Mouse (Mus musculus) neural tube, embryonic 15.5 days (tissue): ENCODE measurements around the gene Cables2. TPM values are rescaled to one million over a fixed set of nuclear protein-coding genes. Genes with fewer than 3 reads are reported as not detected.

Source experiments
- ATAC-seq: fragments of 200-750 bp; cut with Nextera tagmentation; 2 replicates; pipeline ENCODE4 v1.8.0; 2017; ENCODE audit warnings: mild to moderate bottlenecking, moderate TSS enrichment, moderate library complexity; ENCODE audit not compliant: low FRiP score
- H3K27ac ChIP-seq: fragments of 300-500 bp; sonication (generic); replicated peaks from 2 replicates; pipeline ENCODE4 v1.5.1; 2015; ENCODE audit warnings: mild to moderate bottlenecking, inconsistent platforms
- H3K27me3 ChIP-seq: fragments of 300-500 bp; sonication (generic); replicated peaks from 2 replicates; pipeline ENCODE4 v1.6.1; 2015; ENCODE audit warnings: inconsistent platforms
- H3K36me3 ChIP-seq: fragments of 300-500 bp; sonication (generic); 2 replicates; pipeline ENCODE4 v1.6.1; 2015; ENCODE audit warnings: inconsistent platforms
- H3K4me1 ChIP-seq: fragments of 300-500 bp; sonication (generic); 2 replicates; pipeline ENCODE4 v1.6.1; 2015; ENCODE audit warnings: inconsistent platforms
- H3K4me2 ChIP-seq: fragments of 300-500 bp; sonication (generic); 2 replicates; pipeline ENCODE4 v1.6.1; 2015; ENCODE audit warnings: inconsistent platforms, mild to moderate bottlenecking, moderate library complexity
- H3K4me3 ChIP-seq: fragments of 300-500 bp; sonication (generic); replicated peaks from 2 replicates; pipeline ENCODE4 v1.5.1; 2015; ENCODE audit warnings: mild to moderate bottlenecking, inconsistent platforms
- H3K9ac ChIP-seq: fragments of 300-500 bp; sonication (generic); replicated peaks from 2 replicates; pipeline ENCODE4 v1.6.1; 2015; ENCODE audit warnings: mild to moderate bottlenecking, inconsistent platforms
- H3K9me3 ChIP-seq: fragments of 300-500 bp; sonication (generic); replicated peaks from 2 replicates; pipeline ENCODE4 v1.6.1; 2016; ENCODE audit warnings: inconsistent platforms
- WGBS: fragments of 180-500 bp; shearing (Covaris S2); methylation state at CpG from one replicate; pipeline ENCODE4 v1.1.7; 2015; ENCODE audit warnings: mixed read lengths; 5-methylcytosine and 5-hydroxymethylcytosine counted together
- polyA plus RNA-seq: library from polyadenylated mRNA; unstranded; fragments of >200 nt; fragmentation: Nextera tagmentation; extraction: Ambion mirVana; gene quantifications from 2 replicates; pipeline ENCODE4 v1.2.1, GENCODE M21; 2015

The Cables2 gene
- polyA plus RNA-seq, 1 experiment from 2014 or later, result 25.6 TPM

DNA sequence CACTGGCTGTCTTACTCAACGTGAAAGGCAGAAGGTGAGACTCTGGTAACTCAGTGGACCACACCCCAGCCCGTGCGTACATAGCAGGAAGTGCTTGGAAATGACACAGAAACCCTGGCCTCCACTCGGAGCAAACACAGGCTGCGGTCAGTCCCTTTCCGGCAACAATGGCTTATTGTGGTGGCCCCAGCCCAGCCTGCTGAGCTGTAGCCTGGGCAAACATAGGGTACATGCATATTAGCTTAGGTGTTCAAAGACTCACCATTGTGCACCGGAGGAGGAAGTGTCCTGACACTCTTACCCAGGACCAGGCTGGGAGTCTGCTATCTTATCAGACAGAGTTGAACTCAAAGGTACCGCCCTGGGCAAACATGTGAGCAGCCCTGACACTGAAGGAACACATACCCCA lies 3.6 kb upstream of the Cables2 start:
- H3K4me1 ChIP-seq, result peaks cover 19% of the 10 kb centered on the region
- no peaks in the 10 kb centered on the region for H3K9me3 ChIP-seq
- H3K36me3 ChIP-seq, result no peaks in the 10 kb centered on the region
- no peak overlapping the region for H3K27ac ChIP-seq
- H3K27me3 ChIP-seq, result peaks cover 7% of the 10 kb centered on the region; the same call in 1 of the 2 replicates
- H3K4me3 ChIP-seq, result no peak overlapping the region
- no peak overlapping the region for H3K9ac ChIP-seq
- 74% methylated on average over 8 of the region's 8 CpGs for WGBS
- no peak overlapping the region for H3K4me2 ChIP-seq
- no peak for ATAC-seq

DNA sequence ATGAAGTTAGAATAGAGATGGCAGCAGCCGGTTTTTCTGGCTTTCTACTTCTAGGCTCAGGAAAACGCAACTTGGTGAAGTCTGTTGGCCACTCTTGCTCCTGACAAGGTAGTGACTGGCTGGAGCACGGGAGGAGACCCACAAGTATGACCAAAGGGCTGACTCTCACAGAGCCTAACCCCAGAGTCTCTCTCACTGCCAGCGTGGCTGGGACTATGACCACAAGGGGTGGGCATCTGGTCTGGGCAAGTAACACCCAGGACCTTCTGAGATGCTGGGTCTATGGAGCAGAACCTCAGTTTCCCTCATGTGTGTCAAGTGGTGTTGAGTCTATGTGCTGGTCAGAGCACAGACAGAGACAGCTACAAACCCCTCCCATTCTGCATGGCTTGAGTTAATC lies 3.1 kb upstream of the Cables2 start:
- H3K9me3 ChIP-seq, result no peaks in the 10 kb centered on the region
- H3K9ac ChIP-seq, result no peak overlapping the region
- peaks cover 24% of the 10 kb centered on the region for H3K4me1 ChIP-seq
- H3K36me3 ChIP-seq, result no peaks in the 10 kb centered on the region
- 53% methylated on average over 4 of the region's 4 CpGs for WGBS
- H3K4me3 ChIP-seq, result no peak overlapping the region
- ATAC-seq, result no peak
- H3K27me3 ChIP-seq, result peaks cover 7% of the 10 kb centered on the region; the same call in 1 of the 2 replicates
- no peak overlapping the region for H3K4me2 ChIP-seq
- H3K27ac ChIP-seq, result no peak overlapping the region

DNA sequence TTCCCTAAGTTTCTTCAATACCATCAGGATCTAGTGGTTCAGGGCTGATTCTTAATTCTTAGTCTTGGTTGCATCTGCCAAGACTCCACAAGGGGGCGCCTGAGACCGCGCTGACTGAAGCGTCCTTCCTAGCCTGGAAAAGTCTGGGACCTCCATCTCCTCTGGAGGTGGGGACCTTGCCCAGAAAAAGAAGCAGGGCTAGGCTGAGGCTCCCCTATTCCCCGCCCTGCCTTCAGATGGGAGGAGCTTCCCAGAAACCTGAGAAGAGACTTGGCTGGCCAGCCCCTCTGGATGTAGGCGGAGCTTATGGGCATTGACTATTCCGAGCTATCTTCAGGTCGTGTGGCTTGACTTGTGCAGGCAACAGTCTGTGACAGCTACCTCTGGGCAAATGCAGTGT lies 2.5 kb upstream of the Cables2 start:
- no peaks in the 10 kb centered on the region for H3K9me3 ChIP-seq
- peaks cover 29% of the 10 kb centered on the region for H3K4me1 ChIP-seq
- H3K4me2 ChIP-seq, result peak overlapping the region; percentile 38
- WGBS, result 2% methylated on average over 8 of the region's 8 CpGs
- no peaks in the 10 kb centered on the region for H3K36me3 ChIP-seq
- no peak overlapping the region for H3K9ac ChIP-seq
- H3K27ac ChIP-seq, result no peak overlapping the region
- H3K4me3 ChIP-seq, result no peak overlapping the region
- no peak for ATAC-seq
- H3K27me3 ChIP-seq, result peaks cover 7% of the 10 kb centered on the region; the same call in 1 of the 2 replicates

DNA sequence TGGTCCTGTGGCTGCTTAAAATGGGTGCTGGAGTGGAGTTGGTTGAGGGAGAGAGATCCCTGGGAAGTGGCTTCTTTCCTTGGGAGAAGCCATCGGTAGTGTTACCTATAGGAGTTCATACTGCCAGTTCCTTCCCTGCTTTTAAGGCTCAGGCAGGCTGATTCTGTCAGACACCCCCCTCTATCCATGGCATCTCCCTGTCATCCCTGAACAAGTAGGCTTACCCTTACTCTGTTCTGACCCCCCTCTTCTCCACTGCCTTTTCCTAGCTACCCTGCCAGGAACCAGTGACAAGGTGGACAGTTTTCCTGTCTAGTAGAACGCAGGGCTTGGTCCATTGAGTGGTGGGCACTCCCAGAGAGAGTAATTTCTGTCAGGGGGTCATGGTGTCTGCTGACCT lies 1.2 kb upstream of the Cables2 start:
- Histone ChIP-seq H3K27ac (no peak overlapping the region), H3K9me3 (no peaks in the 10 kb centered on the region), H3K4me3 (no peak overlapping the region), H3K4me2 (no peak overlapping the region), H3K4me1 (peaks cover 38% of the 10 kb centered on the region), H3K27me3 (peaks cover 7% of the 10 kb centered on the region; the same call in 1 of the 2 replicates), H3K9ac (no peak overlapping the region), H3K36me3 (peaks cover 7% of the 10 kb centered on the region)
- WGBS, result 84% methylated on average over 2 of the region's 2 CpGs
- ATAC-seq, result no peak

DNA sequence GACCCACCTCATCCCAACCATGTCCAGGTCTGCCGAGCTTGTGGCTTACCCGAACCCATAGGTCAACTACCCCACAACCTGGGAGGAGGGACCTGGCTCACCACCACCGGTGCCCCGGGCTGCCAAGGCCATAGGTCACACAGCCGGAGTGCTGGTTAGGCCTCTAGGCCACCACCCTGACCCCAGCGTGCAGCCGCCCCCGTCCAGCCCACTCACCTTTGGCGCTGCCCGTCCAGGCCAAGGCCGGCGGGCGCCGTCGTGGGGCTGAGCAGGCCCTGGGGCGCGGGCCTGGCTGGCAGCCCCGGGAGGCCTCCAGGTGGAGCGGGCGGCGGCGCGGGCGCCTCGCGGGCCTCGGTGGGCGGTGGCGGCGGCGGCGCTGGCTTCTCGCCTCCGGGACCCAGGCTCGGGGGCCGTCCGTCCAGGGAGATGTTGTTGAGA lies 393 bp downstream of the Cables2 start:
- peaks cover 7% of the 10 kb centered on the region; the same call in 1 of the 2 replicates for H3K27me3 ChIP-seq
- H3K36me3 ChIP-seq, result peaks cover 10% of the 10 kb centered on the region
- ATAC-seq, result peak; percentile 42
- H3K4me2 ChIP-seq, result peak overlapping the region; percentile 82
- peak overlapping the region; percentile 68 for H3K27ac ChIP-seq
- H3K4me3 ChIP-seq, result peak overlapping the region; percentile 74
- H3K4me1 ChIP-seq, result peaks cover 47% of the 10 kb centered on the region
- H3K9ac ChIP-seq, result peak overlapping the region; percentile 87
- no peaks in the 10 kb centered on the region for H3K9me3 ChIP-seq
- WGBS, result under 1% methylated on average over 29 of the region's 37 CpGs

DNA sequence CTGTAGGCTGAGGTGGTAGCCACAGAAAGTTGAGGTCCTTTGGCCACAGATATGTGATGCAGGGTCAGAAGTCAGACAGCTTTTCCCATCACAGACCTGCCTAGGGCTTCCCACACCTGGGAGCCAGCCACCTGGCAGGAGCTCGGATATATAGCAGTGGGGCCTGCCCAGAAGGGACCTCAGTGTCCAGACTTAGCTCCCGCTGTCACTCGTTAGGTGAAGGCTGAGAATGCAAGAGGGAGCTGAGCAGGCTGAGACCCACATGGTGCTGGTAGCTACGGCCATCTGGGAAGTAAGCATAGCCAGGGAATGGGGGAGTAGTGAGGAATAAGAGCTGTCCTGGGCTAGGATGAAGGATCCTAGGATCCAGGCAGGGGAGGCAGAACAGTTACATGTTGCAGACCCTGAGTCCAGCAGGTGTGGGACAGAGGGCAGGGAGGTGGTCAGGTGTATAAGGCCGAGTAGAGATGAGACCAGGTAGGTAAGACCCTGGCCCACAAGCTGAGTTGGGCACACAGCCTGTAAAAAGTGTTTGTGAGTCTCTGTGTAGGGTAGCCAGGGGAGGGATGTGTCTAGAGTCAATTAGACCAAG lies 1.4 kb downstream of the Cables2 start:
- no peak for ATAC-seq
- Histone ChIP-seq H3K27ac (no peak overlapping the region), H3K9ac (peak overlapping the region; percentile 87), H3K9me3 (no peaks in the 10 kb centered on the region), H3K36me3 (peaks cover 17% of the 10 kb centered on the region), H3K4me1 (peaks cover 49% of the 10 kb centered on the region), H3K4me3 (peak overlapping the region; percentile 74), H3K27me3 (peaks cover 7% of the 10 kb centered on the region; the same call in 1 of the 2 replicates), H3K4me2 (peak overlapping the region; percentile 82)
- WGBS, result 75% methylated on average over 5 of the region's 5 CpGs

DNA sequence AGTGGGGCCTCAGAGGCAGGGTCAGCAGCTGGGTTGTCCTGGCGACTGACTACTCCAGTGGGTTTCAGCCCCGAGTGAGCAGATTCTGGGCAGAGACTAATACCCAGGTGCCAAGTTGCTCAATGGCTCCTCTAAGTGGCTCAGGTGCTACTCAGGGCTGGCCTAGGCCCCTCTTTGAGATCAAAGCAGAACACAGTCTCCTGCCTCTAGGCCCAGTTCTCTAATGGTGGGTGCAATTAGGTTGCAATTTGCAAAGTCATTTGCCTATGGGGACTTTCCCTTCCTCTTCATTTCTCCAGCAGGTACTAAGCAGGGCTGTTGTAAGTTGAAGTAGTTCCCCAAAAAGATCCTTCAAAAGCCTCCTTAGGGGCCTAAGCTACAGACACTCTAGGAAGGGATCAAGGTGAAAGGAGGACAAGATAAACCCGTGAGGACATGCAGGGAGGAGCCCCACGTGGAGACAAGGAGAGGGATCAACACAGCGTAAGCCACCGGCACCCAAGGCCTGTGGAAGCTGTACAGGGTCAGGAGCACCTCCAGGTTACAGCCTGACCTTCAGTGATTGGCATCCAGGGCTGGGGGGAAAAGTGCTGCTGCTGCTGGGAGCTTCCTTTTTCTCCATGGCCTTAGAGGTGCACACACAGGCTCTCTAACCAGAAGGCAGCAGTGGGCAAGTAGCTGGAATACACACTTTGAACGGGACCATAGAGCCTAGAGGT lies 2.6 kb downstream of the Cables2 start:
- Histone ChIP-seq H3K36me3 (peaks cover 26% of the 10 kb centered on the region), H3K4me3 (no peak overlapping the region)

DNA sequence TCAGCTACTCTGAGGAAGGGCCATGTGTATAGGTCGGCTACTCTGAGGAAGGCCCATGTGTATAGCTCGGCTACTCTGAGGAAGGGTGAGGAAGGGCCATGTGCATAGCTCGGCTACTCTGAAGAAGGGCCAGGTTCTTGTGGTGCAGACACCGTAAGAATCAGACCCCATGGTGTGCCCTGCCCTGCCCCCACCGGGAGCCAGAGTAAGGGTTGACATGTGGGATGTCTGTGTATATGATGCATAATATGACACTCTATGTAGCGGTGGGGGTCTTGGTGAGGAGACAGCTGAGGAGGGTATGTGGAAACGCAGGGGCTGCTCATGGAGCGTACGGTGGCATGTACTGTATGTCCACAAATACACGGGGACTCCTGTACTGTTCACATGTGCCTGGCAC lies 4.0 kb downstream of the Cables2 start:
- 92% methylated on average over 10 of the region's 10 CpGs for WGBS
- H3K4me1 ChIP-seq, result peaks cover 45% of the 10 kb centered on the region

More for the DNA sequence above, 2.6 kb downstream of the Cables2 start:
- no peak for ATAC-seq
- peaks cover 4% of the 10 kb centered on the region; the same call in 1 of the 2 replicates for H3K27me3 ChIP-seq
- H3K4me2 ChIP-seq, result no peak overlapping the region; the same call in 1 of the 2 replicates
- H3K27ac ChIP-seq, result no peak overlapping the region
- WGBS, result 55% methylated on average over 7 of the region's 7 CpGs
- no peaks in the 10 kb centered on the region for H3K9me3 ChIP-seq
- H3K9ac ChIP-seq, result no peak overlapping the region
- peaks cover 45% of the 10 kb centered on the region for H3K4me1 ChIP-seq

DNA sequence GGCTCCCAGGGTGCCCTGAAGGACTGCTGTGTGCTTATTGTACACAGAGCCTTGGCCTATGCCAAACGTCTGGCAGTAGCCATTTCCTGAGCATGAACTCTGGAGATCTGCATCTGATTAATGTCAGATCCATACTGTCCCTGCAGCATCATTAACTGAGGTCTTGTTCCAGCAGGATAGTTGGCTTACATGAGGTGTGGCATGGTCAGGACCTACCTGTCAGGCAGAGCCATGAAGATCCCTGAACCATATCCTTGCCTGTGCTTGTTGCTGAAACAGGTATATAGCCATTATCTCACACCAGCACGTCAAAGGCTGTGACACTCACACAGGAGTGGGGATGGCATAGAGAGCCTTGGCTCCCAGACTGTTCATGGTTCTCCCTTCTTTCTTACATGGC lies 5.3 kb downstream of the Cables2 start:
- Histone ChIP-seq H3K27me3 (no peaks in the 10 kb centered on the region), H3K9ac (no peak overlapping the region), H3K4me3 (no peak overlapping the region), H3K27ac (no peak overlapping the region), H3K4me2 (no peak overlapping the region), H3K4me1 (peaks cover 41% of the 10 kb centered on the region), H3K36me3 (peaks cover 41% of the 10 kb centered on the region), H3K9me3 (no peaks in the 10 kb centered on the region)
- ATAC-seq, result no peak
- WGBS, result 62% methylated on average over 2 of the region's 2 CpGs

More for the DNA sequence above, 4.0 kb downstream of the Cables2 start:
- no peak overlapping the region for H3K4me2 ChIP-seq
- no peaks in the 10 kb centered on the region for H3K9me3 ChIP-seq
- H3K27ac ChIP-seq, result no peak overlapping the region
- no peaks in the 10 kb centered on the region for H3K27me3 ChIP-seq
- H3K4me3 ChIP-seq, result no peak overlapping the region
- H3K36me3 ChIP-seq, result peaks cover 27% of the 10 kb centered on the region
- H3K9ac ChIP-seq, result no peak overlapping the region
- ATAC-seq, result no peak

DNA sequence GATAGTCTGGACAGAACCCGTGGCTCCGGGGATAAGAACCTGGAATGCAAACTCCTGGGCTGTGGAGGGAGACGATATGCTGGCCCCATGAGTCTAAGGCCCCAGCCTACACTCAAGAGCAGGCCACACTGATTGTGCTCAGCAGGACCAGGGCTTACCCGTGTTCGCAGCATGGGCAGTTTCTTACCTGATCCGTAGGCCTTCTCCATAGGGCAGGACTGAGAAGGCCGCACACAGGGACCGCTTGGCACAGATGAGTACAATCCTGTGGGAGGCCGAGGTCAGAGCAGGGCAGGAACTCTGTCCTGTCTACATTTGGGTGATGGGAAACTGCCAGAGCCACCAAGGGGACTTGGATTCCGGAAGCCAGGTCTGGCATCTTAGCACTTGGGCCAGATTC lies 10.4 kb downstream of the Cables2 start:
- Histone ChIP-seq H3K4me3 (no peak overlapping the region), H3K36me3 (peaks cover 74% of the 10 kb centered on the region), H3K9me3 (no peaks in the 10 kb centered on the region), H3K9ac (no peak overlapping the region), H3K27ac (no peak overlapping the region), H3K4me2 (no peak overlapping the region), H3K4me1 (peaks cover 14% of the 10 kb centered on the region), H3K27me3 (no peaks in the 10 kb centered on the region)
- no peak for ATAC-seq
- 91% methylated on average over 10 of the region's 10 CpGs for WGBS

DNA sequence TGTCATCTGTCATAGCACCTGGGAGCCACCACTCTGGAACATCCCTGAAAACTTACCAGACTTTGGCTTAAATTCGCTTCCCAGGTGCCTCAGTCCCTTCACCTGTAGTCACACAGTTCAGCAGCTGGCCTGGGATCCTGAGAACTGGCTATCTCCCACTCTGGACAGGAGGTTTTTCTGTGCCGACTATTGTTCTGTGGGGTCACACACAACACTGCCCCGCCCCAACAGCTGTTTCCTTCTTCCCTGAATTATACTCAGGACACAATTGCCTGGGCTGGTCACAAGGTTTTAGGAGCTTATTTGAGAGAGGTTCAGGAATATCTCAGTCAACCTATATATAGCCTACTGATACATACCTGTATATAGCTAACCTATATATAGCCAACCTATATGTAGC lies 10.9 kb downstream of the Cables2 start:
- Histone ChIP-seq H3K9me3 (no peaks in the 10 kb centered on the region), H3K9ac (no peak overlapping the region), H3K27me3 (no peaks in the 10 kb centered on the region), H3K27ac (no peak overlapping the region), H3K4me3 (no peak overlapping the region), H3K4me1 (peaks cover 16% of the 10 kb centered on the region), H3K36me3 (peaks cover 73% of the 10 kb centered on the region), H3K4me2 (no peak overlapping the region)
- ATAC-seq, result no peak
- 74% methylated on average over 3 of the region's 3 CpGs for WGBS

DNA sequence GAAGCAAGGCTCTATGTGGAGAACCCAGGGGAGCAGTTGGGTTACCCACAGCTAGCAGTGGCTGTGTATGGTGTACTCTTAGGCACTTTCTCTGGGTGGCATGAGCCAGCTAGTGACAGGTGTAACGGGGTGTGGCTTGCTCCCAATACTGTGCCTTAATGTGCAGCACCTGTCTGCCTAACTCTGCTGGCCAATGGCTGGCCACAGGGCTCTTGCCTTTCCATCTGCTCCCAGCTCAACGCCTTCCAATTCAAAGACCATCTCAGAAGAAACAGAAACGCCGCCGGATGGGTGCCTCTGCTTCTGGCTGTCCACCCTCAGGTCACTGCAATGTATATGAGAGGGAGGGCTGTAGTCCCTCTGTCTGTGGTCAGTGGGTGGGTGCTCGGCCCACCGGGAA lies 11.4 kb downstream of the Cables2 start:
- Histone ChIP-seq H3K36me3 (peaks cover 67% of the 10 kb centered on the region), H3K4me2 (no peak overlapping the region), H3K27me3 (no peaks in the 10 kb centered on the region), H3K4me1 (peaks cover 16% of the 10 kb centered on the region), H3K4me3 (no peak overlapping the region), H3K9ac (no peak overlapping the region), H3K9me3 (no peaks in the 10 kb centered on the region), H3K27ac (no peak overlapping the region)
- 91% methylated on average over 7 of the region's 7 CpGs for WGBS
- no peak for ATAC-seq
